Mouse (Mus musculus): Measurements from ENCODE around the gene Gm6020.

DNA sequence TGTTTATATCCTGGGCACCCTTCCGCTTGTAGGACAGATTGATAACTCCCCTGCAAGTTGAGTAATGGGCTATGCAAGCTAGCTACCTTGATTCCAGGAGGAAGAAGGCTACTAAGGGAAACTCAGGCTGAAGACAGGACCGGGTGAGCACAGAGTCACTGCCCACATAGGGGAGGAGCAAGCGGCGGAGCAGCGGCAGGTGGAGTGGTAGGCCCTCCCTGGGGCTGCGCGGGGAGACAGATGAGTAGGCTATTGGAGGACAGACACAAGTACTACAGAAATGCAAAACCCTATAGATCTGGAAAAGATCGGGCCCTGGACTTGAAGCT lies 32.4 kb upstream of the Gm6020 start:
- TF ChIP-seq CTCF (IDR thresholded peaks at IDR 0.05; ENCODE audit: low read depth, low read length) (no peak), GATA1 (IDR thresholded peaks at IDR 0.05; ENCODE audit: borderline replicate concordance, low read length) (no peak), TAL1 (conservative IDR thresholded peaks at IDR 0.05; ENCODE audit: low read depth, low read length) (no peak), POLR2AphosphoS5 (IDR thresholded peaks at IDR 0.05; ENCODE audit: insufficient replicate concordance, low read depth, low read length) (no peak)
